Mouse (Mus musculus) bone marrow, adult 2 months (tissue): Measurements from ENCODE around the gene Lpin2.

Experiments
- CTCF ChIP-seq: fragments of 200-500 bp; IDR thresholded peaks from 2 replicates; pipeline ENCODE4 v1.5.1; 2011; ENCODE audit warnings: low read length, control low read depth; ENCODE audit not compliant: control insufficient read depth, insufficient read depth
- POLR2A ChIP-seq: fragments of 200-500 bp; IDR thresholded peaks from 2 replicates; pipeline ENCODE4 v1.6.1; 2011; ENCODE audit warnings: low read depth, mild to moderate bottlenecking, control low read depth, low read length, borderline replicate concordance; ENCODE audit not compliant: control insufficient read depth

DNA sequence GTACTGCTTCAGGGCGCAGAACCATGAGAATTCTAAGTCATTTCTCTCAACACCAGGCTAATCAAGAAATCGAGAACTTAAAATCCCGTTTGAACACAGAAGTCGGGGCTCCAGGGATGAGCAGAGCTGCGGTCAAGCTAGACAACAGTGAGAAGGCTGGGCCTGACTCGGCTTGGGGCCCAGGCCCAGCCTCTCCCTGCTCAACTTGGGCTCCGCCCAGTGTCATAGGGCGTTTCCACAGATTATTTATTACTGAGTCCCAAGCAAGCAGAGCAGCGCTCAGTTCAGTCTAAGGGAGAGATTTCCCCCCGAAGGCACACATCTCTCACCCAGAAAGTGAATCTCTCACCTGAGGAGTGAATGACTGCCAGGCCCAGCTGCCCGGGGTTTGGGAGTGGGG is 77.4 kb downstream of the Lpin2 start:
- TF ChIP-seq CTCF = no peak
- no peak for TF ChIP-seq POLR2A
